Mouse (Mus musculus) CD8-positive naive resting alpha-beta T cell, adult 2 months (primary cell): Measurements from ENCODE around the gene Mllt3.
A peak's percentile ranks its signal among the peaks of the same experiment; 100 is the strongest.

ENCODE experiments used
- DNase-seq, 2 experiments: peaks; one replicate each; pipeline ENCODE4 v3.0.0; 2022; ENCODE audit warnings: low read depth in 2 of 2, low spot score in 2 of 2

Gene Mllt3

DNA sequence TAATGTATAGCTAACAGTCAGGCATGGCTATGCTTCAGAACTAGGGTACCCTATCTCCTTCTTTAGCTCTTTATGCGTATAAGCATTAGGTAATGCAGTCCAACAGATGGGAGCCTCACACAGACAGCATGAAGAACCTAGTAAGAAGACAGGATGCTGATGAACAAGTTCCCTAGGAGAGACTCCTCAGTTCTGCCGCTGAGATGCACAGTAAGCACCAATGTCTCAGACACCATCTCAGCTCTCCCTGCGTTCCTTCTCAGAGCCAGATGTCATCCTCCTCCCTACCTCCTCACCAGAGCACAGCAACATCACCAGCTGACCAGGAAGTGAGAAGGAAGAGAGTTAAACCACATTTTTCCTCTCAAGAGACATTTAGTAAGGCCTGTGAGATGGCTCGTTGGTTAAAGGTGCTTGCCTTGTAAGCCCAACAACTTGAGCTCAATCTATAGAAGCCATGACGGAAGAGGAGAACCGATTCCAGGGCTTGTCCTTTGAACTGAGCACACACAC lies 202.3 kb downstream of the Mllt3 start:
- no peak for DNase-seq

DNA sequence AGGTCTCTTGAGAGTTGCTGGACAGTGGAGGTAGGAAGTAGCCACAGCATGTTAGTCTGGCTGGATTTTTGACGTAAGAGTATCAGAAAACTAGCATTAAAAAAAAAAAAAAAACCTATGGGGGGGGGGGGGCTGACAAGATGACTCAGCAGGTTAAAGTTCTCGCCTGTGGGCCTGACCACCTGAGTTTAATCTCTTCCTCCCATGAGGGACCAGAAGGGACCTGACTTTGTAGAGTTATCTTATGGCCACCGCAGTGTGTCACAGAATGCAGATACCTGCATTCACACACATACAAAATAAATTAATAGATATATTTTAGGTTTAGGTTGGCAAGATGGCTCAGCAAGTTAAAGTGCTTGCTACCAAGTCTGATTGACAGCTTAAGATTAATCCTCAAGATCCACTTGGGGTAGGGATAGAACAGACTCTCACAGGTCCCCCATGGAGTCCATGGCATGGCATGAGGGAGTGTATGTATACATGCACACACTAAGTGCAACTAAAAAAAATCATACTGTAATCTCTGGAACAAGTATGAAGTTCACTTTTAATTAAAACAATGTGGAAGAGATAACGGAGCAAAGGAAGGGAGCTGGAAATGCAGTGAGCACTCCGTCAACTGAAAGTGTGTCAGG lies 203.6 kb downstream of the Mllt3 start:
- DNase-seq: no peak

DNA sequence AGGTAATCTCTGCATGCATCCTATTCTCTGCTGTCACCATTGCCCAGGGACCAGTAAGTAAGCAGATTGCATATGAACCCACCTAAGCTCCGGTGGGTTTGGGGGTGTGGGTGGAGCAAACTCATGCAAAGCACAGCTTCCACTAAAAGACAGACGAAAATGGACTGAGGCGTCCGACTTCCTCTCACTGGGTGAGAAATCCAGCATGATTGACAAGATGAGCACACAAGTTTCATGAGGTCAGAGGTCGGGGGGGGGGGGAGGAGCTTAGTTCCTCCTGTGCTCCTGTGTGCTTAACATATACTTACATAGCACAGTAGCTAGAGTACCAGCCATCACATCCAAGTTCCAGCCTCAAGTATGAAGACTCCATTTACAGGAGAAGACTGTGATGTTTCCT lies 206.8 kb downstream of the Mllt3 start:
- no peak for DNase-seq

DNA sequence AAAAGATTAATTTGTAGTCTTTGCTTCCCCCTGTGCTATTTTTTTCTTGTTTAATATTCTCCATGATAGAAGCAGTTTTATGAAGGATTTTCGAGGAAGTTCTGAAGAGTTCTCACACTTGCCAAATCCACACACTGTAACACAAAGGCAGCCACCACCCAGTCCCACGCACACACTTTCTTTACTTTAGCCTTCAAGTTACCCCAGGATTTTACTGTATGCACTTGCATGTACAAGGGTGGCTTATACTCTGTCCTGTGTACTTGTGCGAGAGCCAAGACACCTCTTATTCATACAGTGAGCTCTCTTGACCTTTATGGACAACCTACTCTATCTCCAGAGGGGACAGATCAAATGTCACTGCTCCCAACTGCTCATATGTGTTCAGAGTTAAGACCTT lies 209.5 kb downstream of the Mllt3 start:
- DNase-seq: no peak

DNA sequence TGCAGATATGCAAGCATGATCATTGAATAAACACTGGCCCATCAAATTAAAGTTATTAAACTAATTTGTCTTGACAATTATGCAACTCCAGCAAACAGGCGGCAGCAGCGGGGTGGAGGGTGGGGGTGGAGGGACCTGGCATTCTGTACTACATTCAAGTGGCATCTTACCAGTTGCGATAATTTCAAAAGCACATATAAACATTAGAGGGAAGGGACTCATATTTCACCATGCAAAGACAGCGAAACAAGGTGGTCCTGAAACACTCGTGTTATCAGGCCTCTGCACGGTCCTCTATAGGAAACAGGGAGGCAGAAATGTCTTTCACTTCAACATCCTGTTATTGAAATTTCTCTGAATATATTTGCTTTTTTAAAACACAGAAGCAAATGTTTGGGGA lies 210.0 kb downstream of the Mllt3 start:
- DNase-seq: no peak

DNA sequence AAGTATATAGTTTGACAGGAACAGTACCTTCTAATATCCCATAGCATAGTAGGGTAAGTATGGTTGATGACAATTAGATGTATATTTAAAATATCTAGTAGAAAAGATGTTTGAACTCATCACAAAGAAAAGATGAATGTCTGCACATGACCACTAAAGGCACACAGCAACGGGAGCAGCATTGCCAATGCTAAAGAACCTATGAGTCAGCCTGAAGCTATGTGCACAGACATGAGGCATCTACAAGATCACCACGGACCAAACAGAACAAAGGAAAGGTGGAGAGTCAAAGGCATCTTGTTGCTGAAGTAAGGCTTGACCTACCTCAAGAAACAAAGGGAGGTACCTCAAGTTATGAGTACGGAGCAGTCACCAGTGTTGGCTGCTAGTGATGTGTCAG lies 212.3 kb downstream of the Mllt3 start:
- DNase-seq: no peak

DNA sequence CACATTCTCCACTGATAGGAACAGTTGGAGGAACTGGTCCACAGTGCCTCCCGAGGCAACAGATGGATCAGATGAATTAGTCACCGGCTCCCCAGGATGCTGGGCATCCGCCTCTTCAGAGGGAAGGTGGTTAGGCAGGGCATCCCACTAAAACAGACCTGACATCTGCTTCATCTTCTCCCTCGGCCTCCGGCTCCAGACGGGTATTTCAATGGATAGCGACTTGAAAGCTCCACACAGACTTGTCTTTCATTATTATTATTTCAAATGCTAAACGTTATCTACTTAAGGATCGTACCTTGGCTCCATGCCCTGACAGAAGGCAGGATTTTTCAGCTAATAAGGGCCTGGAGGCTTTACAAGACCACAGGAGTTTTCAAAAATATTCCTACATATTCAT lies 214.0 kb downstream of the Mllt3 start:
- no peak for DNase-seq

DNA sequence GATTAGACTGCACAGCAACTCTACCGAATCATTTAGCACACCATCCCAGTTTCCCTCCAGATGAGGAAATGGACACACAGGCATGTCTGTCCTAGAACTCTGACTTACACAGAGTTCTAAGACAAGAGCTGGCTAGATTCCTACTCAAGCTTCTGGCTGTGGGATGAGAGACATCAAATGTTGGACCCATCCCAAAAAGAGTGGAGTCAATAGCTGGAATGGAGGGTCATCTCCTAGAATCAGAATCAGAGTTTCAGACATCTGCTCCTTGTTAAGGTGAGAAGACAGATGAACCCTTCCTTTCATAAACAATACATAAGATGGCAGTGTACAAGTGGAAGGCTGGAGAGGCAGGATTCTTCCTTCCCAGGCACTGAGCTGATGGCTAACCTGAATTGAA lies 214.9 kb downstream of the Mllt3 start:
- no peak for DNase-seq

DNA sequence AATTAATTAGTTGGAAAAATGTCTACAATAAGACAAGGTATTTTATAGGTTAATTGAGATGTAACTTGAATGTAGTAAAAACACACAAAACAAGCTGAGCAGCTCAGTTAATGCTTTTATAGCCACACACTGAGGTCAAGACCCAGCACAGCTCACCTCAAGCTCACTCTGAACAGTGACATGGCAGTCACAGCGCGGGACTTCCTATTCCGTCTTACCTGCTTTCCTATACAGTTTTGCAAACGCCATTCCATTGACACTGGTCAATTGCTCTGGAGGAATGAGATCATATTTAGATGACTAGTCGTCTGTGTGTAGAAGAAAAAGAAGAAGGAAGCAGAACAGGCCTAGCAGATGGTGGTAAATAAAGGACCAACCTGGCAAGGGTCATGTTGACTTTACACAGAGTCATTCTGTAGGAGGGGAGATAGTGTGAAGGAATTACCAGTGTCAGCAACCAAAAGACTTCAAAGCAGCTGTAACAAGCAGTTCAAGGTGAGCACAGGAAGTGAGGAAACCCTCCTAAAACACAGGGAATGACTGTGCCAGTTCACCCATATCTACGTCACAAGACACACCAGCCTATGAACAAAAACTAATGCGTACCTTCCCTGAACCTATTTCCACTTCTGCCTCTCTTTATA lies 217.6 kb downstream of the Mllt3 start:
- no peak for DNase-seq

DNA sequence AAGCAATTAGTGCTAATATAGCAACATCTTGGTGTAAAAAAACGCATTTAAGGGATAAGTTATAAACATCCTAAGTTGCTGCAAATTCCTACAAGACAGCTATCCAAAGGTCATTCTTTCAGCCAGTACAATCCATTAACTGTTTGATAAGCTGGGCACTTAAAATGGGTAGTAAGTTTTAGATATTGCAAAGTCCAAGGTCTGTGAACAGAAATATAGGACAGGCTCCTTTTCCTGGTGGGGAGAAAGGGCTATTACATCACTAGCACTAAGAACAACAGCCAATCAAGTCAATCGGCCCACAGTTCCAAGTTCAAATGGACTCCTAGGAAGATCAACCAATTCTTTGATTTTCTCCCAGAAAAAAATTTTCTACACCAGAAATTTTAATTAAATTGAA lies 221.3 kb downstream of the Mllt3 start:
- no peak for DNase-seq

DNA sequence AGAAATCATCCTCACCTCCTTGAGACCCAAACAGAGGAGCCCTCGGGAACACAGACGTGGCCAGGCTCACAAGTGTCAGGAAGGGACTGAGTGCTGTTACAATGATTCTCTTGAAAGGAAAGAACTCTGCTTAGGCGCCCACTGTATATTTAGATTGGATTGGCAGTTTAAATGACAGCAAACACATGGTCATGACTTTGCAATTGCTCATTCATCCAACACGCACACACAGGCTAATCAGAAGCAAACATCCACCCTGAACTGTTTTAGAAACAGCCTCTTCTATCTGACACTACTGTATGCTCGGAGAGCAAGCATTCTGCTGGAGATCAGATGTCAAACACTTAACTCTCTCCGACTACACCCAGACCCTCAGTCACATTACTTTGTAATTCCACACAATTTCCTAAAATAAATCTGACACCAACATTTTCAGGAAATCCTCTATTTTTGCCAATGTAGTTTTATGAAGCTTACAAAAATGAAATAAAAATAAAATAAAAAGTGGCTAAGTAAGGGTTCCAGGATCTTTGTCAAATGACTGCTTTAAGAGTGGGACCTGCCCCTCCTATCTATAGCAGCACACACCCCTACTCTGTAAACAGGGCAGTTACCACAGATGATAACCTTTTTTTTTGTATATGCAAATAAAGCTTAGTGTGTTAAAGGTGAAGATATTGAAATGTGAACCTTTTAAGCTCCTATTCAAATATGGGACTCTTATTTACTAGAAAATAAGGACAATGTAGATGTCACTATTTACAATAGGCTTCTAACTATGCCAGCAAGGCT lies 226.8 kb downstream of the Mllt3 start:
- no peak for DNase-seq

DNA sequence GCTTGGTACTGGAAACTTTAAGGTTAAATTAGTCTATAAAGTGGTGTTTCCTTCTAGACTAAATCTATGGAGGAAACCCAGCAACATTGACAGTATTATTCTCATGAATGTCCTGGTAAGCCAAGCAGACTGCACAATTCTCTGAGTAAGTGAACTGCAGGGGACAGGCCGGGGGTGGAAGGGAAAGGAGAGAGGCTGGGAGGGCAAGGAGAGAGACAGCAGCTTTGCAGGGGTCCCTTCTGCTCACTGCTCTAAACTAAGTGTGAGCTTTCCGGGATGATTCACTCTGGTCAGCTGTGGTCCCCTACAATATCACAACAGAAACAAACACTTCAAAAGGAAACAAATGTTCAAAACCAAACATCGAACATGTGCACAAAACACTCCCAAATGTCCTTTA lies 228.6 kb downstream of the Mllt3 start:
- no peak for DNase-seq

DNA sequence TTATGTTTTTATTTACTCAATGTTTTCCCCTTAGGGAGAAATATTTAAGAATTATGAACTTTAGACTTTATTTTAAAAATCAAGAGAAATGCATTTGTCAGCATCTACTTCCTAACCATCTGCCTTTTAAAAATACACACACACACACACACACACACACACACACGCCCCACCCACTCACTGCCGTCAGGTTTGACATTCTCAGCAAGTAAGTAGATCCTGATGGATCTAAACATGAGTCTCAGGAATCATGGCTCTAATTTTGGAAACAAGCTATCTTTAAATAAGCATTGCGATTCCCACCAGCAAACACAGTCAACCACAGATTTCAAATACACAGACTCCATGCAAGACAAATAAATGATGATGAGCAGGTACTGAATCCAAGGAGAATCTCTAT lies 229.9 kb downstream of the Mllt3 start:
- no peak for DNase-seq

DNA sequence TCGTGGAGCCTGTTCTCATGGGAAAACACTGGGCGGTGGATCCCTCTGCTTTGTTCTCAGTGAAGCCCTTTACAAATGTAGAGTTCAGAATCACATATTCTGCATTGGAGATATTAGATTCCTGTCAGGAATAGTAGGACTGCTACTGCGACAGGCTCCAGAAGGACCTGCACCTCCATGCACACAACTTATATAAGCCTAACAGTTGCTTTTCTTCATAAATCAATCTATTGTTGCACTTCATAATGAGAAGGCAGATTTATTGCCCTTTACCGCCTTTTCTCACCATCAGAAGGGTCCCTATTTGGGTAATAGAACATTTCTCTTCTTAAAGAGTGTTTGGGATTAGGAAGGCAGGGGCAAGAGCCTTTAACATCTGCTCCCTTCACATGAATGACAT lies 231.0 kb downstream of the Mllt3 start:
- no peak for DNase-seq

DNA sequence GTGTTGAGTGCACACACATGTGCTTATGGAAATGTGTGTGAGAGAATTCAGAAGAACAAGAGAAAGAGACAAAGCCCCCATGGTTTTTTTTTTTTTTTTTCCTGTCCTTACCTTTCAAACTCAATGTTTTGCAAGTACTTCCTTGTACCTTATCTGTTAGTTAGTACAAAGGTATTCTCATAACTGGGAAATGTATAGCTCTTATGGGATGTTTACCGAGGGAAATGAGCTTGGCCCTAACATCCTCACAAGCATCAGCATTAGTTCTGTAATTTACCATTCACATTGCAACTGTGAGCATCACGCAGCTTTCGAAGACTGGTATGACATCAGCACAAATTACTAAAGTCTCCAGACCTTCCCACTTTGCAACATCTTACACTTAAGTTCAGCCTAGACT lies 231.8 kb downstream of the Mllt3 start:
- DNase-seq: no peak

DNA sequence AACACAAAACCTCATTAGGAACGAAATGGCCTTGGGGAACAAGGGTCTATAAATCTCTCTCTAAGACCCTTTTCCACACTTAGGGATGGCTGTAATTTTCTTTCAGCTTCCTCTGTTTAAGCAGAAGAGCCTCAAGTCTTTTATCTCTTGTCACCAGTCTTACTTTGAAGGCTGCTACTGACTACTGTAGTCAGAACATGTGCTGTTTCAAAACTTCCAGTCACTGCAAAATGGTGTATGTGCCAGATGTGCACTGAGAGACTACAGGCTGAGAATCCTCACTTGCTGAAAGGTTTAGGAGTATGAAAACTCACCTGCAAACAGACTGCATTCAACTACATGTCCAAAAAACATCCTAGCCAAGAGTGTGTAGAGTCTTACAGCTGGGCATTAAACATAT lies 232.9 kb downstream of the Mllt3 start:
- DNase-seq: no peak

DNA sequence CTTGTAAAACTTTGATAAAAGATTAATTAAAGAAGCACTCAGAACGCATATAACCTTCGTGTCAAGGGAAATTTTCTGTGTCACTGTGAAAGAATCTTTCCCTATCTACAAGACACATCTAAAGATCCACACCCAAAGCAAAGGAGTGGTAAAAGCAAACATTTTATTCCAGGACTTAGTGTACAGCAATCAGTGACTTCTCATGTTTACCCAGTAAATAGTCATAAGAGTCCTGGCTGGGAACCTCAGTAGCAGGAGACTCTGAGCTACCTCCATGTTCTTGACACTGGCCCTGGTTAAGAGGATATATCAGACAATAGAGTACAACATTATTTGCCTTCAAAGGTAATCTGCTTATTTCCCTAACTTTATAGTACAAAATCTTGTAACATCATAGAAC lies 233.7 kb downstream of the Mllt3 start:
- DNase-seq: no peak

DNA sequence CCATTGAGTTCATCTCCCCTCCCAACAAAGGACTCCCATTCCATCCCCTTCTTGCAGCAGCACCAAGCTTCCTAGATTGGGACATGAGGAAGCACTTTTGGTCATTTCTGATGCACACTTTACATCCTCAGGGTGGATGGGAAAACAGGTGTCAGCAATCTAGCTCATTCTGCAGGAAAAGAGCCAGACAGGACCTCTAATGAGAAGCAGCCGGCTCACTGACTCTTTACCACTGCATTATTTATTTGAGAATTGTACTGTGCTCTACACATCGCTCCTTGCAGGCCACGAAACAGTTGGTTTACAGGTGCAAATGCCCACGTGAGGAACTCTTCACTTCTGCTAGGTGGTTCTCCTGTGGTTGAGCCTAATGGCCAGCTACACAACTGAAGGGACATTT lies 237.9 kb downstream of the Mllt3 start:
- DNase-seq: no peak

DNA sequence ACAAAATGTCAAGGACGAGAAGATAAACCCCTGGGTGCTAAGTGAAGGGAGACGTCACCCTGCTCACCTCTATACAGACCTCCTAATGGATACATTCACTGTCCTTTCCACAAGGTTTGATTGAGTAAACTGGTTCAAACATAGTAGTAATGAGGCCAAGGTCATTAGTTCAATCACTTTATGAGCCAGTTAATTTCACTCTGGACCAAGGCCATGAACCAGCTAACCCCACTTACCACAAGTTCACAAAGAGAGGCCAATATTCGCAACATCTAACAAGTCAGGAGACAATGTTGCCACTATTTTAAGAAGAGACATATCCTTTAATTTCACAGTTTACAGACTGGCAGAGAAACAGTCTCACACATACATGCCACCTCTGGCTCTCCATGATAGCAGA lies 238.9 kb downstream of the Mllt3 start:
- DNase-seq: no peak

DNA sequence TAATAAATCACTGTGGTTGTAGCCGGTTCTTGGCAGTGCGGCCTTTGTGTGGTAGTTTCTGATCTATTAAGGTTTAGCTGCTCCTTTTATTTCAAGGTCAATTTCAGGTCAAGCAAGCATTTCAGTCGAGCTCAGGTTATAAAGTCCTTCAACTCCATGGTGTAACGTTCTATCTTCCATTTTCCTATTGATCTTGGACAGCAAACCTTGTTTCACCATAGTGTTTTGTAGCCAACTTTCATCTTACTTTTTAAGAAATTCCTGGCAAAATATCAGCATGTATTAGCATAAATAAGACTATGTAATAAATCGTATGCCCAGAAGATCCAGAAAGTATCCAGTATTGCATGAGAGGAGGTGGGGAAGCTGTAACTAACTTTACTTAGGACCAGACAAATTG lies 240.7 kb downstream of the Mllt3 start:
- DNase-seq: no peak

DNA sequence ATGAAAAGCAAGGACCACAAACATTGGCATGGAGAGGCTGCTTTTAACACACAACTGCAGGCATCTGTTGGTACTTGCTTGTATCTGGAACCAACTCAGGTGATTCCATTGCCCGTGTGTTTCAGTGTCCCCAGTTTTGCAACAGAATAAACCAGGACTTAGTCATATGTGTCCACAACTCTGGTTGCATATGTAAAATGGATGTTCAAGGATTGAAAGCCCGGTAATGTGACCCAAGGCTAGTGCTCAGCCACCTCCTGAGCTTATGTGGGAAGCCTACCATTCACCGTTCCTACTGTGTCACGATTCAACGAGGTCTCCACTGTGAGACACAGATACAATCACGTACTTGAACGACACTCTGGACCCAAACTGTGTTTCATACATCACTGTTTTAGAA lies 243.7 kb downstream of the Mllt3 start:
- DNase-seq: no peak

DNA sequence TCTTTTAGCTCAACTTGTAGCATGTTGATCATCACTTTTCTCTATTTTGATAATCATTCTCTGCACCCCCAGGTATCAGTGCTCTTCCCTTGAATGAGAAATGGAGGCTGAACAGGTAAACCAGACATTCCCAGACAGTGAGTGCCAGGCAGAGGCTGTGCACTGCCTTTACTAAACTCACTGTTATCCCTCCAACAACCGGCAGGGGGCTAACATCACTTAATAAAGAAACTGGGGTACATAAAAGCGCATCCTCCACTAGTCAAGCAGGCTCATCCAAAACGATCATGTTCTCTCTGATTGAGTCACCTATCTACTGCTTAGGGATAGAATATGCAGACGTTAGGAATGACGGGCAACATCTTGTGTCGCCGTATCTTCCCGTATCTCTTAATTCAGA lies 244.5 kb downstream of the Mllt3 start:
- peak; percentile 22 to 46 for DNase-seq
